Mouse (Mus musculus) stomach, postnatal 0 days (tissue): ENCODE measurements at regions not wholly inside any gene's neighbourhood (a gene's known extent, or its start where the extent isn't known, plus 50 kb on each side); places are given as distances from the start of the nearest gene placed in this dataset.

Experiments
- CTCF ChIP-seq: IDR thresholded peaks from 2 replicates; pipeline ENCODE4 v1.5.1; 2016; ENCODE audit warnings: antibody characterized with exemption, low read depth, mild to moderate bottlenecking, moderate library complexity
- EP300 ChIP-seq: optimal IDR thresholded peaks from 2 replicates; pipeline ENCODE3; 2016; ENCODE audit warnings: antibody characterized with exemption

DNA sequence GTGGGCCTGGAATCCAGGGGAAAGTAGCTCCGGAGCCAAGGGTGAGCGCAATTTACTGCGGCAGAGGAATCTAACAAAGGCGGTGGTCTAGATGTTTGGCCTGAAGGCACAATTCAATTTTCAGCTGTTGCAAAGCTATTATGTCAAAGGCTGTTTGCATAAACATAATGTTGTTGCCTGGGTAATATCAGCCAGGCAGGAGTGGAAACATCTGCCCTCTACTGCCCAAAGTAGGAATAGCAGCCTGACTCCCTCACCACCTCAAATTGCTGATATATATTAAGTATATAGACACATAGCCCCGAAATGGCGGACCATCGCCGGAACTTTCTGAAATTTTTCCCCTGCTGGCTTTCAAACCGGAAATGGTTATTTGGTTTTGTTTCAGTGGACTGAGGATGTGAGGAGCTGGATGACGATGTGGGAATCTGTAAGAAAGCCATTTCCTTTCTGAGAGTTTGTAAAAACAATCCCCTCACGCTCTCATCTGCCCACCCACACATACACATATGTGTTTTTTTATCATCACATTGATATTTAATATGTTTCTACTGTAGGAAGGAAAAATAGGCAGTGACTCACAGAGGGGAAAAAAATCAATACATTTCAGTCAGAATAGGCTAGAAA, 173.1 kb upstream of the Clint1 start:
- TF ChIP-seq CTCF: peak; percentile 85
- no peak for TF ChIP-seq EP300
